Mouse (Mus musculus): ENCODE data around the gene Gm20458.

DNA sequence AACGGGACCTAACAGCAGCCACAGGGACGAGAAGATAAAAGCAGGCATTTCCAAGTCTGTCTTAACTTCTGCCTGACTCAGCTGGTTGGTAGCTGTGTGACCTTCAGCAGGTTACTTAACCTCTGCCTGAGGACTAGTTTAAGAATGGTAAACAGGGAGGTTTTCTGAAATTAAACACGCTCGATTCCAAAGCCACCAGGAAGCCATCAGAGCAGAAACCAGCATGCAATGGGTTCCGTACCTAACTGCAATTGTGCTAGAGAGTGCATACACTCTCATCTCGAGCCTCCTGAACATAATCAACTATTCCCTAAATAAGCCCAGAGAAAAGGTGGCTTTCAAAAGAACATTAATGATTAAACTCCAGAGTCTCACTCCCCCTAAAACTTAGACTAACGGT is 19.0 kb upstream of the Gm20458 start:
- no peak for TF ChIP-seq CTCF (IDR thresholded peaks at IDR 0.05; ENCODE audit: low read depth, low read length)
- no peak for TF ChIP-seq POLR2A (IDR thresholded peaks at IDR 0.05; ENCODE audit: borderline replicate concordance, low read depth, low read length)
